Mouse (Mus musculus): ENCODE measurements around the gene Acp2. TPM values are rescaled to one million over a fixed set of nuclear protein-coding genes. Genes with fewer than 3 reads are reported as not detected.
"Not testable (repeated sequence)": the region's sequence is repeated elsewhere in the genome, so short reads cannot be mapped to it uniquely, and the experiment has no call there.

The Acp2 gene
- polyA plus RNA-seq, 1 experiment = 24.7 TPM

DNA sequence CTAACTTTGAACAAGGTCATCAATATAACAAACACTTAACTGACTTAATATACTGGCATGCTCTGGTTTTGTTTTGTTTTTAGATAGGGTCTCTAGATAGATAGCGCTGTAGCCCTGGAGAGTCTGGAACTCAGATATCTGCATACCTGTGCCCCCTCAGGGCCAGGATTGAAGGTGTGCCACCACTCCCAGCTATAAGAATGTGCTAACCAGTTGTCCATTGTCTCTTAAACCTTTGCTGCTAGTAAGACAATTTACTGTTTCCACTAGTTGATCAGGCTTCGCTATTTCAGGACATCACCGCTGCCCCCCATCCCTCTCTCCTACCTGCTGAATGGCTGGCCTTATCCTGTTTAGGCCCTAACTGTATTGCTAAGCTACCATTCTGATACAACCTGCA, 17.8 kb downstream of the Acp2 start:
- Histone ChIP-seq H3K4me3 (ENCODE audit: low read depth, low read length) (no peak overlapping the region), H3K27me3 (ENCODE audit: control insufficient read depth, insufficient read depth, low read length) (no peaks in the 10 kb centered on the region), H3K4me1 (ENCODE audit: control insufficient read depth, insufficient read depth, insufficient read length, low read length) (no peaks in the 10 kb centered on the region), H3K36me3 (ENCODE audit: control insufficient read depth, insufficient read depth, low read length) (peaks cover 2% of the 10 kb centered on the region; the same call in 1 of the 2 replicates), H3K27ac (ENCODE audit: insufficient read depth, low read depth, low read length) (no peak overlapping the region)
- 100% methylated on average over 3 of the region's 3 CpGs for WGBS
- TF ChIP-seq CTCF (IDR thresholded peaks at IDR 0.05; ENCODE audit: extremely low read depth, insufficient read length, insufficient replicate concordance, low read depth, low read length) (no peak), POLR2A (IDR thresholded peaks at IDR 0.05; ENCODE audit: low read depth, low read length) (no peak)

DNA sequence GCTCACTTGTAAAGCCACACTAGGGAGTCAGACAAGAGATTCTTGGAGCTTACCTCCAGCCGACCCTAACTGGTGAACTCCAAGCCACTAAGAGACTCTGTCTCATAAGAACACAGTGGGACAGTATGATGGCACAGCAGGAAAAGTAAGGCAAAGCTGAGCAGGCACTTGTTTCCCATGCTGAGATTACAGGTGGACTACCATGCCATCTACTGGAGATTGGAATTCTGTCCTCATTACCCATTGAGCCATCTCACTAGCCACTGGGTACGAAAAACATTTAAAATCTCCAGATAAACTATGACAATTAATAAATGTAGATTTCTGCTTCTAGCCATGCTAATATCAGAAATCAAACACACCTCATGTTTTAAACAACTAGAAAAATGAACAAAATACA, 20.9 kb downstream of the Acp2 start:
- H3K4me3 ChIP-seq (ENCODE audit: low read depth, low read length) = no peak overlapping the region
- no peaks in the 10 kb centered on the region for H3K27me3 ChIP-seq (ENCODE audit: control insufficient read depth, insufficient read depth, low read length)
- no peaks in the 10 kb centered on the region for H3K36me3 ChIP-seq (ENCODE audit: control insufficient read depth, insufficient read depth, low read length)
- H3K4me1 ChIP-seq (ENCODE audit: control insufficient read depth, insufficient read depth, insufficient read length, low read length) = no peaks in the 10 kb centered on the region
- no peak overlapping the region for H3K27ac ChIP-seq (ENCODE audit: insufficient read depth, low read depth, low read length)
- 94% methylated on average over 2 of the region's 2 CpGs for WGBS
- TF ChIP-seq CTCF (IDR thresholded peaks at IDR 0.05; ENCODE audit: extremely low read depth, insufficient read length, insufficient replicate concordance, low read depth, low read length) (no peak), POLR2A (IDR thresholded peaks at IDR 0.05; ENCODE audit: low read depth, low read length) (no peak)

GRCm38 (mm10) chr2:91229735-91230134, 27.1 kb downstream of the Acp2 start:
- WGBS = 92% methylated on average over 2 of the region's 2 CpGs
- no peaks in the 10 kb centered on the region for H3K4me1 ChIP-seq (ENCODE audit: control insufficient read depth, insufficient read depth, insufficient read length, low read length)
- H3K4me3 ChIP-seq (ENCODE audit: low read depth, low read length) = no peak overlapping the region
- peaks cover 3% of the 10 kb centered on the region; the same call in 1 of the 2 replicates for H3K36me3 ChIP-seq (ENCODE audit: control insufficient read depth, insufficient read depth, low read length)
- no peaks in the 10 kb centered on the region for H3K27me3 ChIP-seq (ENCODE audit: control insufficient read depth, insufficient read depth, low read length)
- H3K27ac ChIP-seq (ENCODE audit: insufficient read depth, low read depth, low read length) = no peak overlapping the region
- TF ChIP-seq CTCF (IDR thresholded peaks at IDR 0.05; ENCODE audit: extremely low read depth, insufficient read length, insufficient replicate concordance, low read depth, low read length) = no peak
- TF ChIP-seq POLR2A (IDR thresholded peaks at IDR 0.05; ENCODE audit: low read depth, low read length) = no peak

- no peaks in the 10 kb centered on the region for H3K27me3 ChIP-seq (ENCODE audit: control insufficient read depth, insufficient read depth, low read length)
- H3K36me3 ChIP-seq (ENCODE audit: control insufficient read depth, insufficient read depth, low read length) = no peaks in the 10 kb centered on the region
- 1% methylated on average over 48 of the region's 48 CpGs for WGBS
- peak within 1 kb of the TSS; percentile 69 for H3K27ac ChIP-seq (ENCODE audit: insufficient read depth, low read depth, low read length)
- 0 out of 2 replicates have a peak, but pooled peaks have one; percentile 26 for TF ChIP-seq CTCF (IDR thresholded peaks at IDR 0.05; ENCODE audit: extremely low read depth, insufficient read length, insufficient replicate concordance, low read depth, low read length)
- peak; percentile 64; the same call in 1 of the 2 replicates for TF ChIP-seq POLR2A (IDR thresholded peaks at IDR 0.05; ENCODE audit: low read depth, low read length)
- peak within 1 kb of the TSS; percentile 67 for H3K4me3 ChIP-seq (ENCODE audit: low read depth, low read length)
- no peaks in the 10 kb centered on the region for H3K4me1 ChIP-seq (ENCODE audit: control insufficient read depth, insufficient read depth, insufficient read length, low read length)
These were observed 34.2 kb downstream of the Acp2 start, which contains the start of gene Ddb2 for GRCm38 (mm10) chr2:91236601-91237510. Gene Ddb2 (minus strand): TSS chr2:91236982.

GRCm38 (mm10) chr2:91237511-91238080, 34.9 kb downstream of the Acp2 start:
- 6% methylated on average over 4 of the region's 4 CpGs for WGBS
- H3K4me3 ChIP-seq (ENCODE audit: low read depth, low read length) = peak overlapping the region; percentile 61; the same call in 1 of the 2 replicates
- H3K27ac ChIP-seq (ENCODE audit: insufficient read depth, low read depth, low read length) = peak overlapping the region; percentile 69
- H3K36me3 ChIP-seq (ENCODE audit: control insufficient read depth, insufficient read depth, low read length); H3K4me1 ChIP-seq (ENCODE audit: control insufficient read depth, insufficient read depth, insufficient read length, low read length); H3K27me3 ChIP-seq (ENCODE audit: control insufficient read depth, insufficient read depth, low read length): not testable (repeated sequence)

- peaks cover 3% of the 10 kb centered on the region for H3K4me1 ChIP-seq (ENCODE audit: control insufficient read depth, insufficient read depth, insufficient read length, low read length)
- no peak for TF ChIP-seq CTCF (IDR thresholded peaks at IDR 0.05; ENCODE audit: extremely low read depth, insufficient read length, insufficient replicate concordance, low read depth, low read length)
- no peak for TF ChIP-seq POLR2A (IDR thresholded peaks at IDR 0.05; ENCODE audit: low read depth, low read length)
- H3K27ac ChIP-seq (ENCODE audit: insufficient read depth, low read depth, low read length) = no peak overlapping the region
- 26% methylated on average over 5 of the region's 5 CpGs for WGBS
- H3K27me3 ChIP-seq (ENCODE audit: control insufficient read depth, insufficient read depth, low read length) = no peaks in the 10 kb centered on the region
- no peak overlapping the region for H3K4me3 ChIP-seq (ENCODE audit: low read depth, low read length)
- no peaks in the 10 kb centered on the region for H3K36me3 ChIP-seq (ENCODE audit: control insufficient read depth, insufficient read depth, low read length)
These were observed 39.9 kb downstream of the Acp2 start for GRCm38 (mm10) chr2:91242547-91242946.

DNA sequence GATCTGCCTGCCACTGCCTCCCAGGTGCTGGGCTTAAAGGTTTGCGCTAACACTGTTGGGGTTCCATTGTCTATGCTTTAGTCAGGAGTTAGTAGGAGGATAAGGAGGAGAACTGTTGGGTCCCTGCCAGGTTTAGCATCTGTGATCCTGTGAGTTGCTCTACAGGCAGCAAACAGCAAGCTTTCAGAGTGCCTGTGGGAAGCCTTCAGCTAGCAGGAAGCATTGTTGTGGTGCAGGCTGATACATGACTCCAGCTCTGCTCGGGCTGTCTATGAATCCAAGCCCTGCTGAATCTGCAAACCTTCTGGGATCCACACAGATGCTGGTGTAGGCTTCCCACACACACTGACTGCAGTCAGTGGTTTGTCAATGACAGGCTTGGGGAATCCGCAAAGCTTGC, 40.7 kb downstream of the Acp2 start:
- H3K27me3 ChIP-seq (ENCODE audit: control insufficient read depth, insufficient read depth, low read length) = no peaks in the 10 kb centered on the region
- 55% methylated on average over 3 of the region's 3 CpGs for WGBS
- no peaks in the 10 kb centered on the region for H3K36me3 ChIP-seq (ENCODE audit: control insufficient read depth, insufficient read depth, low read length)
- no peak overlapping the region for H3K4me3 ChIP-seq (ENCODE audit: low read depth, low read length)
- no peak for TF ChIP-seq CTCF (IDR thresholded peaks at IDR 0.05; ENCODE audit: extremely low read depth, insufficient read length, insufficient replicate concordance, low read depth, low read length)
- TF ChIP-seq POLR2A (IDR thresholded peaks at IDR 0.05; ENCODE audit: low read depth, low read length) = no peak
- peaks cover 3% of the 10 kb centered on the region for H3K4me1 ChIP-seq (ENCODE audit: control insufficient read depth, insufficient read depth, insufficient read length, low read length)
- no peak overlapping the region for H3K27ac ChIP-seq (ENCODE audit: insufficient read depth, low read depth, low read length)

Measured in small intestine, adult 2 months (tissue).